Mouse (Mus musculus): Measurements from ENCODE around the gene Tgfbr3l.

GRCm38 (mm10) chr8:4263105-4263791 is 15.2 kb downstream of the Tgfbr3l start:
- TF ChIP-seq CTCF (IDR thresholded peaks at IDR 0.05; ENCODE audit: low read depth) (no peak), EP300 (IDR thresholded peaks at IDR 0.05; ENCODE audit: low read depth) (no peak)

Measured in liver, postnatal 0 days (tissue).